Mouse (Mus musculus) adrenal gland, adult 8-10 months (tissue): ENCODE results near the gene Lef1. TPM values are rescaled to one million over a fixed set of nuclear protein-coding genes. Genes with fewer than 3 reads are reported as not detected.

Experiments
- DNase-seq: peaks from one replicate; pipeline ENCODE4 v3.0.0; 2022
- total RNA-seq, 4 experiments: library from RNA; stranded (reverse); gene quantifications; 2 replicates each; pipeline ENCODE4 v1.2.4; 2022

Lef1 gene
- total RNA-seq, 4 experiments from 2014 or later, result 9.3 to 21.7 (median 13.4) TPM

- DNase-seq, result no peak
These were observed 31.3 kb downstream of the Lef1 start for GRCm38 (mm10) chr3:131141546-131141945.

GRCm38 (mm10) chr3:131144250-131144649, 34.0 kb downstream of the Lef1 start:
- no peak for DNase-seq

GRCm38 (mm10) chr3:131152921-131153320, 42.6 kb downstream of the Lef1 start:
- no peak for DNase-seq

GRCm38 (mm10) chr3:131153896-131154295, 43.6 kb downstream of the Lef1 start:
- DNase-seq, result no peak

- DNase-seq, result no peak
These were observed 44.3 kb downstream of the Lef1 start for GRCm38 (mm10) chr3:131154576-131154975.

GRCm38 (mm10) chr3:131155066-131155465, 44.8 kb downstream of the Lef1 start:
- DNase-seq, result no peak

GRCm38 (mm10) chr3:131155657-131156056, 45.4 kb downstream of the Lef1 start:
- DNase-seq, result no peak

GRCm38 (mm10) chr3:131156377-131156776, 46.1 kb downstream of the Lef1 start:
- no peak for DNase-seq

GRCm38 (mm10) chr3:131157471-131157870, 47.2 kb downstream of the Lef1 start:
- DNase-seq, result no peak

- no peak for DNase-seq
These were observed 49.0 kb downstream of the Lef1 start for GRCm38 (mm10) chr3:131159204-131159760.

- DNase-seq, result no peak
These were observed 49.8 kb downstream of the Lef1 start for GRCm38 (mm10) chr3:131159881-131160615.

GRCm38 (mm10) chr3:131160921-131161320, 50.6 kb downstream of the Lef1 start:
- DNase-seq, result no peak

- DNase-seq, result no peak
These were observed 57.5 kb downstream of the Lef1 start for GRCm38 (mm10) chr3:131167731-131168130.

- DNase-seq, result no peak
These were observed 58.9 kb downstream of the Lef1 start for GRCm38 (mm10) chr3:131169161-131169560.

- DNase-seq, result no peak
These were observed 59.9 kb downstream of the Lef1 start for GRCm38 (mm10) chr3:131170099-131170643.

- no peak for DNase-seq
These were observed 61.2 kb downstream of the Lef1 start for GRCm38 (mm10) chr3:131171292-131171960.

GRCm38 (mm10) chr3:131172293-131172692, 62.0 kb downstream of the Lef1 start:
- no peak for DNase-seq

- no peak for DNase-seq
These were observed 70.7 kb downstream of the Lef1 start for GRCm38 (mm10) chr3:131181006-131181405.

- no peak for DNase-seq
These were observed 71.9 kb downstream of the Lef1 start for GRCm38 (mm10) chr3:131182158-131182557.

- DNase-seq, result no peak
These were observed 75.9 kb downstream of the Lef1 start for GRCm38 (mm10) chr3:131186193-131186592.

GRCm38 (mm10) chr3:131190239-131190638, 80.0 kb downstream of the Lef1 start:
- no peak for DNase-seq

- no peak for DNase-seq
These were observed 80.5 kb downstream of the Lef1 start for GRCm38 (mm10) chr3:131190671-131191367.

GRCm38 (mm10) chr3:131191454-131191853, 81.2 kb downstream of the Lef1 start:
- DNase-seq, result no peak
